Mouse (Mus musculus) T-cell, adult 2 months (primary cell): ENCODE results near the gene Ankrd10.
A peak's percentile ranks its signal among the peaks of the same experiment; 100 is the strongest.
"Not testable (repeated sequence)": the region's sequence is repeated elsewhere in the genome, so short reads cannot be mapped to it uniquely, and the experiment has no call there.

ENCODE experiments used
- DNase-seq: peaks from one replicate; pipeline ENCODE4 v3.0.0; 2022; ENCODE audit warnings: low spot score

The Ankrd10 gene

DNA sequence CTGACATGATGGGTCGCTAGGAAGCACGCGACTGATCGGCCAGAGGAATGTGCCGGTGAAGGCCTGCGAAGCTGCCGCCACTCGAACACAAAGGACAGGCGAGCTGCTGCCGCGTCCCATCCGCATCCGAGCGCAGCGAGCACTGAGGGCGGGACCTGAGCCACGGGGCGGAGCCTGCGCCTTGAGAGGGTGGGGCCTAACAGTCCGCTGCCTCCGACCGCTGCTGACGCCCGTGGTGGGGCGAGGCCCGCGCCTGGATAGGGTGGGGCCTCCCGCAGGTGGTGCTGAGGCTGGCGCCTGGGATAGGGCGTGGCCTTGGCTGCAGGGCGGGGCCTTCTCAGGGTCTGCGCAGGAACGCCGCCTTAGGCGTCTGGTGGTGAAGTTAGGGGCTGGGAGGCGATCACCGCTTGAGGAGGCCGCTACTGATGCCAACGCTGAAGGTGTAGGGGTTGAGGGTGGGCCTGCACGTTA, at the start of gene Ankrd10:
TSS of gene Ankrd10 (minus strand) at position 147 of the 471 bp plus-strand sequence.
- DNase-seq, result peak; percentile 98

- DNase-seq, result no peak
These were observed 49.0 kb upstream of the Ankrd10 start for GRCm38 (mm10) chr8:11684558-11684957.

- no peak for DNase-seq
These were observed 32.8 kb upstream of the Ankrd10 start for GRCm38 (mm10) chr8:11668308-11668707.

DNA sequence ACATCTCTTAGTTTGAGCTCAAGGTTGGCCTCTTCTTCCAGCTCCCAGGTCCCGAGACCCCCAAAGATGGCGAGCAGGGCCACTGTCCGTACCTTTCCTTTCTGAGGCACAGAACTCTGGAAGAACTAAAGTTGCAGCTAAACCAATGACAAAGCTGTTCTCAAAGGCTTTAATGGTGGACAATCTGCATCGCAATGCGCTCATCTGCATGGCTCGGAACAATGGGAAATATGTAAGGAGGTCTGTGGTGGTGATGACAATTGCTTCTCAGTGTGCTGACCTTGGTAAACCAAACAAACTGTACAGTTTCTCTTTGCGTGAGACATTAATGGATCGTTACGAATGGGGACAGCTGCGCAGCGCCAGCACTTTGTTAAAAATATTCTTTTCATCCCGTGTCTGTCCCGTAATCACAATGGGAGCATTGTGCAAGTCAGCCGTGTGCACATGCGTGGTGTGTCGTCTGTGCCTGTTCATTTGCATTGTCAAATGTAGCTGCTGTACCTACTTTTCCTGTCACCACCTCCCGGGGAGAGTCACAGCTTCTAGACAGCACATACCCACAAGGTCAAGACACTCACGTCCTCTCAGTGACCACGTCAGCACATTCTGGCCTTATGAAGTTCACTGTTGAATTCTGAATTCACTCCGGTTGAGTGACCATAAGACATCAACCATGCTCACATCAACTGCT, 30.6 kb upstream of the Ankrd10 start:
- DNase-seq, result not testable (repeated sequence)

GRCm38 (mm10) chr8:11661969-11662368, 26.4 kb upstream of the Ankrd10 start:
- no peak for DNase-seq

DNA sequence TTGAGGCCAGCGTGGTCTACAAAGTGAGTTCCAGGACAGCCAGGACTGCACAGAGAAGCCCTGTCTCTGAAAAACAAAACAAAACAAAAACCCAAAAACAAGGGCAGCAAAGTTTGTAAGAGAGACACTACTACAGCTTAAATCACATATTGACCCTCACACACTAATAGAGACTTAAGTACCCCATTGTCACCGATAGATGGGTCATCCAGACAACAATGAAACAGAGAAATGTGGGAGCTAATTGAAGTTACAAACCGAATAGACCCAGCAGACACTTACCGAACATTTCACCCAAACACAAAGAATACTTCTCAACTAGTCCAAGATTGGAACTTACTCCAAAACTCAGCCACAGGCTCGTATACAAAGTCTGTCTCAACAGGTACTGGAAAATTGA, 14.5 kb upstream of the Ankrd10 start:
- DNase-seq, result no peak

GRCm38 (mm10) chr8:11643123-11643522, 7.6 kb upstream of the Ankrd10 start:
- DNase-seq, result no peak

DNA sequence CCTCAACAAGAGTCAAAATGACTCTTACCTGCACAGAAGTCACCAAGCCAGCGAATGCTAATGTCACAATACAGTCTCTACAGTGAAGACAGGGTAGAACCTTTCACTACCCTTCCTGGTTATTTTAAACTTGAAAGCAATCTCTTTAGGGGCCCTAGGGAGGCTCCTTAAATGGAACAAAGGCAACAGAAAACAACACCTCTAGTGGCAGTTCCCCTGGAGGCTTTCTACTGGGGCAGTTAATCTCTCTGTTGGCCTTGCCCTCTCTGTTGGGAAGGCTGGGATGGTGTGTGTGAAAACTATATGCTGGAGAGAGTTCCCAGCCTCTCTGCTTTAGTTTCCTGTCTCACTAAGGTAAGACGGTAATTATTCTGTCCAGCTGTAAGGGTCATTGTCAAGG, 5.0 kb upstream of the Ankrd10 start:
- DNase-seq, result no peak

DNA sequence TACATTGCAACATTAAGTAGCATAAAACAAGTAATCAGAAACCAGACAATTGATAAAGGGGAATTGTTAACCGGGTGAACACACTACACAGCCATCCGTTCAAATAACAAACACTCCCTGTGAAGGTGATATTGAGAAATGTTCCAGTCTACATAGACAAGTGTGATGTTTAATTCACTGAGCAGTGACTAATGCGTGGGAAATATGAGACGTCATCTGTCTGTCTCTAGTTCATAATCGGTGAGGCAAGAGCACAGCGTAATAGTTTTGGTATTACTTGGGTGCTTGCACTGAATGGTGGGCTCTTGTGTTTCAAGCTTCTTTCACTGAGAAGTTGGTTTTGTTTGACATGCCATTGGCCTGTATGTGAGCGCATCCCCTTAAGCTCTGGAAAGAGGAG, 2.0 kb upstream of the Ankrd10 start:
- no peak for DNase-seq

DNA sequence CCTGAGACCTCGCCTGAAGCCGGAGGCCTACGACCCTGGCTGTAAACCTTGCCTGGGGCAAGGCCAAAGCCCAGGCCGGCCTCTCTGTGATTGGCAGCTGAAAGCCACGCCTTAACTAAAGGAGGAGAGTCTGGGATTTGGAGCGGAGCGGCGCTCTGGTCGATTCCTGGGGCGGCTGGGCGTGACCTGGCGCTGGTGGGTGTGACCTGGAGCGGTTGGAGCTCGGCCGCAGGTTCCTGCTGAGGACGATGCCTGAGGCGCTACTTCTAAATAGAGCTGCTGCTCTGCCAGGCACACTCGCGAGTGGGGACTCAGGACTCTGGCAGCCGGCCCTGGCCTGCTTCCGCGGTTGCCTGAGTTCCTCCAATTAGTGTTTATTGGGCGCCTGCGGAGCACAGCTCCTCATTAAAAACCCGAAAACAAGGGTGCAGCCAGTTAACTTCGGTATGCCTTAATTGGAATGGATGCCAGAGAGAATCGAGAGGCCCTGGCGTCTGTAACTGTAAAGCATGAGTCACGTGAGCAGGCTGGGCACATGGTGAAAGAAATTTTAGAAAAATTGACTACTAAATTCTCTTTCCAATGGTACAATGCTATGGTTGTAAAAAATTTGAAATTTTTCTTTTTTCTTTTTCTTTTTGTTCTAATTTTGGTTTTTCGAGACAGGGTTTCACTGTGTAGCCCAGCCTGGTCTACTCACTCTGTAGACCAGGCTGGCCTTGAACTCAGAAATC, 934 bp upstream of the Ankrd10 start:
- peak; percentile 54 for DNase-seq

DNA sequence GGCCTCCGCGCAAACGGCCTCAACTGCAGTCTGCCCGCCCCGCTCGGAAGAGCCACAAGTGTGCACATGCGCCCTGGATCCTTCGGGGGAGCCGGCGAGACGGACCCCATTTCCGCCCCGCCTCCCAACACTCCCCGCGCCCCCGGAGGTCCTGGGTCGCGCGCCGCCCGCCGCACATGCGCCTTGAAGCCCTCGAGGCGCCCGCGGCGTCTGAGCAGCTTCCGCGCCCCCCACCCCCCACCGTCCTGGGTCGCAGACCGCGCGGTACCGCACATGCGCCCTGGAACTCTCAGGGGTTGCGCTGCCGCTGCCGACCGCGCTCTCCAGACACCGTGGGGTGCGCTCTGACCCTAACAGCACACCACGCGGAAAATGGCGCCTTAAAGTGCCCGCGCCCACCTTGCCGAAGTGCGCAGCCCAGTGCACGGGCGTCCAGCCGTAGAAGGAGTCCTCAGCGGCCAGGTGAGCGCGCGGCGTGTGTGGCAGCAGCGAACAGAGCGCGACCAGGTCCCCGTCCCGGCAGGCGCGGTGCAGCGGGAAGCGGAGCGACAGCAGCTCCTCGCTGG, 462 bp downstream of the Ankrd10 start:
- peak; percentile 86 for DNase-seq

DNA sequence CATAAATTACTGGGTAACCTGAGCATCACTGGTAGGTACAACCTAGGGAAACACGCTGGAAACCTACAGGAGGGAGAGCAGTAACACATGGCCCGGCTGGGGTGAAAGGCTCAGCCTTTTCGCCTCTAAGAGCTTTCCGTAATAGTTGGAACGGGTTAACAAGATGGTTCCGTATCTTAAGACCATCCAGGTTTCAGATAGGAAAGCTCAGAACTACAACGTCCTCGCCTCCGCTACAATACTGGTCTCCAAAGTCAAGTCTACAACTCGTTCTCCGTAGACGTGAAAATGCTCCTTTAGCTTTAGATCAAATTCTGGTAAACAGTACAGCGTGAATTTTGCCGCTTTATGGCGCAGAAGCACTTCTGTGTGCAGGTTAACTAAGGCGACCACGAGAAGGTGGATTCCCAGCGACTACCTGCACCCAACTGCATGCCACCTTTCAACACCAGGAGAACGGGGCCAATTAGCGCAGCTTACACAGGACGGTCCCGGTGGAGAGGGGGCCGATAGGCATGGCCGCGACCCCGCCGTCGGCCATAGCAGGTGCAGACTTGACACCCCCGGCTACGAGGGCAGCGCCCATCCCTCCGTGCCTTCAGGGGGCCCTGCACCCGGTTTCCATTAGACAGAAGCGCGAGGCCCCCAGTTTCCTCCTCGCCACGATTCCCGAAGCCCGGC, 1.1 kb downstream of the Ankrd10 start:
- peak; percentile 55 for DNase-seq

GRCm38 (mm10) chr8:11633414-11633813, 2.1 kb downstream of the Ankrd10 start:
- DNase-seq, result no peak

GRCm38 (mm10) chr8:11632406-11632805, 3.2 kb downstream of the Ankrd10 start:
- DNase-seq, result no peak

GRCm38 (mm10) chr8:11629206-11629605, 6.4 kb downstream of the Ankrd10 start:
- DNase-seq, result no peak

GRCm38 (mm10) chr8:11628506-11629132, 6.9 kb downstream of the Ankrd10 start:
- no peak for DNase-seq

DNA sequence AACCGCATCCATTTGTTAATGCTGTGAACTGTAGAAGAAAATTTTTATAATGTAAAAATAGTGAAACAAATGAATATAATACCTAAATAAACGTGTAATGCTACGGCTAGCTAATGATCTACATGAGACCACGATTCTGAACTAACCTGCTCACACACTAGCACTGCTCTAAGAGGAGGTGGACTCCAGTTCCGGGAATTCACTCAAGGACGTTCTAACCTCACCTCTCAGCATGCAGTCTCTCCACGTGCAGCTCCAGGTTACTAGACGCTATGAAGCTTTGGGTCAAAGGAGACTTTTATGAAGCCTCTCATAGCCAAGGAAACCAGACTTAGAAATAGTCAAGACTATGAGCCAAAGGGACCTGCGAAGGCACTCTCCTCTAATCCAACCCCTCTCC, 7.8 kb downstream of the Ankrd10 start:
- no peak for DNase-seq

DNA sequence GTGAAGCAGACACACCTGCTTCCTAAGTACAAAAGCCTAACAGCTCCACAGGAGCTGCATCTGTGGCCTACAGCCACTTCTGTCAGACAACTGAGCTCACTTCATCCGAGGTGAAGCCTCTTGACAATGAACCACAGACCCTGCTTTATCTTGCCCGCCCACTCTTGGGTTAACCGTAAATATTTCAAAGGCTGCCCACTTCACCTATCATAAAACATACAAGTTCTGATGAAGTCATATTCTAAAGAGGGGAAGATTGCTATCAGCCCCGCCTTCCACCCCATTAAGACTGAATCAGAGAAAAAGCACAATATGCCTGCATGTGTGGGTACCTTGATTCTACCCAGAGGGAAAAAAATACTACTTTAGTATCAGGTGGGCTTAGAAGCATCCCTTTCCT, 10.5 kb downstream of the Ankrd10 start:
- peak; percentile 3 for DNase-seq

- no peak for DNase-seq
These were observed 16.5 kb downstream of the Ankrd10 start for GRCm38 (mm10) chr8:11619091-11619490.

DNA sequence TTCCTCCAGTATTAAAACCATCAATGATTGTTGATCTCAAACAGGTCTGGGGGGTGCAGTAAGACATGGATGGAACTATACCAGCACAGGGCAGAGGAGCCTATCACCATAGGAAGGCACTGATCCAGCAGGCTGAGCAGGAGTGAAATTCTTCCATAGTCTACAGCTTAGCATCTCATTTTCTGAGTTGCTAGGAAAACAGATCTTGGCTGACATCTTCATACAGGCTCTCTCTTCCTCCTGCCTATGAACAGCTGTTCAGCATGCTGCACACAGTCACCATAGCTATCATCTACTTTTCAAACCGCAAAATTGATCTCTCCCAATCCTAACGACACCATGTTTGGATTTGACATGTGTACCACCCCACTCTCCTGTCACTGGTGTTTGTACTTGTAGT, 17.5 kb downstream of the Ankrd10 start:
- no peak for DNase-seq

GRCm38 (mm10) chr8:11616294-11616693, 19.3 kb downstream of the Ankrd10 start:
- DNase-seq, result peak; percentile 32
